Mouse (Mus musculus): ENCODE results near the gene Defb42. TPM values are rescaled to one million over a fixed set of nuclear protein-coding genes. Genes with fewer than 3 reads are reported as not detected.

Defb42 gene
- total RNA-seq (2012; rRNA removed) (not detected in 2 replicates), polyA plus RNA-seq (2012; ENCODE audit: insufficient read depth in 1 of 2, insufficient read length in 2 of 2, low read depth in 1 of 2, low replicate concordance in 2 of 2, missing spikeins in 1 of 2) (not detected)

- Histone ChIP-seq H3K36me3 (ENCODE audit: control insufficient read depth in 1 of 2, insufficient read depth in 2 of 2, low read length in 2 of 2) (no peaks in the 10 kb centered on the region), H3K4me1 (ENCODE audit: control insufficient read depth in 1 of 2, insufficient read depth in 2 of 2, low read length in 2 of 2) (no peaks in the 10 kb centered on the region), H3K79me2 (ENCODE audit: control insufficient read depth, insufficient read depth, low read length, poor library complexity) (no peaks in the 10 kb centered on the region), H3K27me3 (ENCODE audit: control insufficient read depth in 1 of 2, insufficient read depth in 2 of 2, low read length in 2 of 2) (no peaks in the 10 kb centered on the region; a peak in 1 of 4 replicates), H3K9me3 (replicated peaks; ENCODE audit: insufficient read depth, low read length) (no peaks in the 10 kb centered on the region), H3K4me3 (ENCODE audit: control insufficient read depth in 1 of 2, insufficient read depth in 1 of 2, low read depth in 2 of 2, low read length in 2 of 2) (no peak within 1 kb of the TSS), H3K27ac (ENCODE audit: control insufficient read depth, low read depth, low read length) (no peak within 1 kb of the TSS), H3K9ac (ENCODE audit: control insufficient read depth, low read depth, low read length, poor library complexity, severe bottlenecking) (no peak within 1 kb of the TSS)
- TF ChIP-seq ELF1 (IDR thresholded peaks at IDR 0.05; ENCODE audit: low read depth, low read length) = no peak
- DNase-seq (ENCODE audit: low read depth, low spot score) = no peak
Observed at GRCm38 (mm10) chr14:63046691-63047090, at the start of gene Defb42. Gene Defb42, plus strand, starts transcription at chr14:63046991.

- Histone ChIP-seq H3K4me1 (ENCODE audit: control insufficient read depth in 1 of 2, insufficient read depth in 2 of 2, low read length in 2 of 2) (no peaks in the 10 kb centered on the region), H3K36me3 (ENCODE audit: control insufficient read depth in 1 of 2, insufficient read depth in 2 of 2, low read length in 2 of 2) (no peaks in the 10 kb centered on the region), H3K27ac (ENCODE audit: control insufficient read depth, low read depth, low read length) (no peak within 1 kb of the TSS), H3K9ac (ENCODE audit: control insufficient read depth, low read depth, low read length, poor library complexity, severe bottlenecking) (no peak within 1 kb of the TSS), H3K27me3 (ENCODE audit: control insufficient read depth in 1 of 2, insufficient read depth in 2 of 2, low read length in 2 of 2) (peaks cover 0 to 2% of the 10 kb centered on the region in 2 experiments; a peak in 2 of 4 replicates), H3K9me3 (replicated peaks; ENCODE audit: insufficient read depth, low read length) (no peaks in the 10 kb centered on the region), H3K4me3 (ENCODE audit: control insufficient read depth in 1 of 2, insufficient read depth in 1 of 2, low read depth in 2 of 2, low read length in 2 of 2) (no peak within 1 kb of the TSS), H3K79me2 (ENCODE audit: control insufficient read depth, insufficient read depth, low read length, poor library complexity) (no peaks in the 10 kb centered on the region)
- TF ChIP-seq POLR2AphosphoS2 (IDR thresholded peaks at IDR 0.05; ENCODE audit: low read length) = no peak
- DNase-seq (ENCODE audit: low read depth, low spot score) = no peak
Observed at GRCm38 (mm10) chr14:62997777-62998176, 49.0 kb upstream of the Defb42 start, which contains the start of gene Defb47. Gene Defb47, plus strand, starts transcription at chr14:62998077.

GRCm38 (mm10) chr14:62998977-62999376, 47.8 kb upstream of the Defb42 start:
- no peaks in the 10 kb centered on the region for H3K9me3 ChIP-seq (replicated peaks; ENCODE audit: insufficient read depth, low read length)
- TF ChIP-seq RCOR1 (IDR thresholded peaks at IDR 0.05; ENCODE audit: low read depth, low read length) (no peak), MAZ (IDR thresholded peaks at IDR 0.05; ENCODE audit: low read depth, low read length) (no peak), TCF12 (IDR thresholded peaks at IDR 0.05; ENCODE audit: low read depth, low read length) (no peak), ETS1 (IDR thresholded peaks at IDR 0.05; ENCODE audit: low read depth, low read length) (no peak), MYC (IDR thresholded peaks at IDR 0.05; ENCODE audit: low read depth, low read length) (no peak), ELF1 (IDR thresholded peaks at IDR 0.05; ENCODE audit: low read depth, low read length) (no peak)
- DNase-seq (ENCODE audit: low read depth, low spot score) = no peak
- no peaks in the 10 kb centered on the region for H3K36me3 ChIP-seq (ENCODE audit: control insufficient read depth in 1 of 2, insufficient read depth in 2 of 2, low read length in 2 of 2)
- H3K9ac ChIP-seq (ENCODE audit: control insufficient read depth, low read depth, low read length, poor library complexity, severe bottlenecking) = no peak overlapping the region
- peaks cover 0 to 2% of the 10 kb centered on the region in 2 experiments; a peak in 2 of 4 replicates for H3K27me3 ChIP-seq (ENCODE audit: control insufficient read depth in 1 of 2, insufficient read depth in 2 of 2, low read length in 2 of 2)
- no peaks in the 10 kb centered on the region for H3K4me1 ChIP-seq (ENCODE audit: control insufficient read depth in 1 of 2, insufficient read depth in 2 of 2, low read length in 2 of 2)
- no peaks in the 10 kb centered on the region for H3K79me2 ChIP-seq (ENCODE audit: control insufficient read depth, insufficient read depth, low read length, poor library complexity)
- no peak overlapping the region for H3K4me3 ChIP-seq (ENCODE audit: control insufficient read depth in 1 of 2, insufficient read depth in 1 of 2, low read depth in 2 of 2, low read length in 2 of 2)
- H3K27ac ChIP-seq (ENCODE audit: control insufficient read depth, low read depth, low read length) = no peak overlapping the region

GRCm38 (mm10) chr14:63002588-63002987, 44.2 kb upstream of the Defb42 start:
- no peaks in the 10 kb centered on the region for H3K79me2 ChIP-seq (ENCODE audit: control insufficient read depth, insufficient read depth, low read length, poor library complexity)
- no peaks in the 10 kb centered on the region; a peak in 1 of 4 replicates for H3K27me3 ChIP-seq (ENCODE audit: control insufficient read depth in 1 of 2, insufficient read depth in 2 of 2, low read length in 2 of 2)
- H3K4me3 ChIP-seq (ENCODE audit: control insufficient read depth in 1 of 2, insufficient read depth in 1 of 2, low read depth in 2 of 2, low read length in 2 of 2) = no peak overlapping the region
- H3K9me3 ChIP-seq (replicated peaks; ENCODE audit: insufficient read depth, low read length) = no peaks in the 10 kb centered on the region
- no peaks in the 10 kb centered on the region for H3K4me1 ChIP-seq (ENCODE audit: control insufficient read depth in 1 of 2, insufficient read depth in 2 of 2, low read length in 2 of 2)
- no peaks in the 10 kb centered on the region for H3K36me3 ChIP-seq (ENCODE audit: control insufficient read depth in 1 of 2, insufficient read depth in 2 of 2, low read length in 2 of 2)
- no peak for TF ChIP-seq JUND (IDR thresholded peaks at IDR 0.05; ENCODE audit: low read depth, low read length)
- no peak for TF ChIP-seq MYB (IDR thresholded peaks at IDR 0.05; ENCODE audit: low read depth, low read length)
- TF ChIP-seq NELFE (IDR thresholded peaks at IDR 0.05; ENCODE audit: low read depth, low read length) = no peak
- no peak for TF ChIP-seq POLR2AphosphoS2 (IDR thresholded peaks at IDR 0.05; ENCODE audit: low read length)
- TF ChIP-seq UBTF (IDR thresholded peaks at IDR 0.05; ENCODE audit: borderline replicate concordance, insufficient read depth, low read depth, low read length) = no peak
- no peak for TF ChIP-seq CTCF (IDR thresholded peaks at IDR 0.05 in 2 of 3, conservative IDR thresholded peaks at IDR 0.05 in 1 of 3; ENCODE audit: control insufficient read depth in 1 of 3, insufficient read depth in 1 of 3, low read depth in 2 of 3, low read length in 3 of 3, poor library complexity in 1 of 3, severe bottlenecking in 1 of 3)
- TF ChIP-seq ELF1 (IDR thresholded peaks at IDR 0.05; ENCODE audit: low read depth, low read length) = no peak
- TF ChIP-seq NRF1 (IDR thresholded peaks at IDR 0.05; ENCODE audit: insufficient read depth, low read depth, low read length, poor library complexity, severe bottlenecking) = no peak
- TF ChIP-seq SIN3A (IDR thresholded peaks at IDR 0.05; ENCODE audit: low read length) = no peak
- no peak for TF ChIP-seq TBP (IDR thresholded peaks at IDR 0.05; ENCODE audit: low read depth, low read length)
- no peak for TF ChIP-seq EP300 (IDR thresholded peaks at IDR 0.05; ENCODE audit: low read depth in 1 of 2, low read length in 2 of 2)
- H3K27ac ChIP-seq (ENCODE audit: control insufficient read depth, low read depth, low read length) = no peak overlapping the region
- no peak overlapping the region for H3K9ac ChIP-seq (ENCODE audit: control insufficient read depth, low read depth, low read length, poor library complexity, severe bottlenecking)
- no peak for DNase-seq (ENCODE audit: low read depth, low spot score)
